Mouse (Mus musculus): ENCODE data around the gene Acap2. TPM values are rescaled to one million over a fixed set of nuclear protein-coding genes. Genes with fewer than 3 reads are reported as not detected.

Acap2 gene
- total and polyA plus RNA-seq, 3 experiments: 31.5 to 47.4 (median 36.9) TPM

DNA sequence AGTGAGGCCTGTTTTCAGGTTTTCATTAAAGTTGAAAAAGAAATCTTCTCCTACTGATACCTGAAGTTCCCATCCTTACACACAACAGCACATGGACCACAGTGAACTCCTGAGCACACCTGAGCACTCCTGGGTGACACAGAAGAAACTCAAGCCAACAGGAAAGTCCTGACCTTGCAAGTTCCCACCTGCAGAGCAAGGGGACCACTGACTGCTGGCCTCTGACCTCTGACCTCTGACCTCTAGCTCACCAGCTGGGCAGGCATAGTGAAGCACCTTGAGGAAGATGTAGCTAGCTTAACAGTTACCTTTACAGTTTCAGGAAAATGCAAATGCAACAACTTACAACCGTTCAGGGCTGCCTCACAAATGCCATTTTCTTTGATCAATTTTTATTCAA is 101.1 kb downstream of the Acap2 start:
- in situ Hi-C loops (cut with MboI; ENCODE audit: low pct_ligation_motif_present, low pct_unique_long_range_greater_than_20kb, low sequenced_read_pairs) (no loop called here), dilution Hi-C loops (cut with MboI; ENCODE audit: extremely low pct_ligation_motif_present, extremely low pct_unique_long_range_greater_than_20kb, low sequenced_read_pairs) (no loop called here)
- H3K36me3 ChIP-seq (replicated peaks in 1 of 2; ENCODE audit: control insufficient read depth in 1 of 2, insufficient read depth in 1 of 2, low read length in 1 of 2): peaks cover 37 to 84% of the 10 kb centered on the region in 2 experiments

DNA sequence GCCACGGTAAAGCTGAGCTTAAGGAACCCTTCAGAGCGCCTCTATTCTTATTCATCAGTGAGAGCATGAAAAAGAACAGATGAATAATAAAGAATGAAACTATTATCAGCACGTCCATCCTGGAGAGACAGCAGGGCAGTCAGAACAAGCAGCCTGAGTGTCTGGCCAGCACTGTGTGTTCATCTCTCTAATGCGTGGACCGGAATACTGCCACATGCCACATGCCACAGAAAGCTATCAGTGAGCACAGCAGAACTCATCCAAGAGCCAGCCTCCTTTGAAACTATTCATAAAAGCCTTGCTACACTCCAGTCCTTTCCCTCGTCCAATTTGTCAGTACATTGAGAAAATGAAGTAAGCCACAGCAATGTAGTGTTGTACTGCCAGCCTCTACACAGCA is 107.0 kb downstream of the Acap2 start:
- no peak for DNase-seq (ENCODE audit: extremely low read depth)
- TF ChIP-seq E2F4 (IDR thresholded peaks at IDR 0.05; ENCODE audit: insufficient replicate concordance, low read depth, low read length) (no peak), ZNF384 (IDR thresholded peaks at IDR 0.05; ENCODE audit: low read depth, low read length) (no peak), JUND (conservative IDR thresholded peaks at IDR 0.05; ENCODE audit: low read depth, low read length) (no peak), CHD1 (IDR thresholded peaks at IDR 0.05; ENCODE audit: low read depth, low read length) (no peak), SIN3A (IDR thresholded peaks at IDR 0.05; ENCODE audit: low read length) (no peak)
- H3K27me3 ChIP-seq (replicated peaks): no peaks in the 10 kb centered on the region
- no peaks in the 10 kb centered on the region for H3K79me2 ChIP-seq (replicated peaks; ENCODE audit: control insufficient read depth, extremely low read depth, insufficient read depth, poor library complexity, severe bottlenecking)
- no peak overlapping the region for H3K4me2 ChIP-seq (ENCODE audit: insufficient read depth, low read depth, poor library complexity, severe bottlenecking)
- no peak overlapping the region for H3K27ac ChIP-seq (ENCODE audit: insufficient read depth, low read depth)
- H3K9me3 ChIP-seq (replicated peaks; ENCODE audit: low read length): no peaks in the 10 kb centered on the region
- no peak overlapping the region for H3K9ac ChIP-seq (ENCODE audit: insufficient read depth, low read depth)
- peaks cover 0 to 8% of the 10 kb centered on the region in 2 experiments; a peak in 1 of 4 replicates for H3K4me1 ChIP-seq (ENCODE audit: control insufficient read depth in 1 of 2, insufficient read depth in 2 of 2)
- in situ Hi-C loops (cut with MboI; ENCODE audit: low pct_ligation_motif_present, low pct_unique_long_range_greater_than_20kb, low sequenced_read_pairs) (no loop called here), dilution Hi-C loops (cut with MboI; ENCODE audit: extremely low pct_ligation_motif_present, extremely low pct_unique_long_range_greater_than_20kb, low sequenced_read_pairs) (no loop called here)
- no peak overlapping the region for H3K4me3 ChIP-seq (replicated peaks in 1 of 3; ENCODE audit: low read depth in 2 of 3, low read length in 2 of 3, poor library complexity in 1 of 3)
- peaks cover 12 to 50% of the 10 kb centered on the region in 2 experiments for H3K36me3 ChIP-seq (replicated peaks in 1 of 2; ENCODE audit: control insufficient read depth in 1 of 2, insufficient read depth in 1 of 2, low read length in 1 of 2)

More for the DNA sequence above, 101.1 kb downstream of the Acap2 start:
- DNase-seq (ENCODE audit: extremely low read depth): no peak
- H3K4me1 ChIP-seq (ENCODE audit: control insufficient read depth in 1 of 2, insufficient read depth in 2 of 2): peaks cover 0 to 10% of the 10 kb centered on the region in 2 experiments; a peak in 1 of 4 replicates
- no peaks in the 10 kb centered on the region for H3K79me2 ChIP-seq (replicated peaks; ENCODE audit: control insufficient read depth, extremely low read depth, insufficient read depth, poor library complexity, severe bottlenecking)
- no peaks in the 10 kb centered on the region for H3K9me3 ChIP-seq (replicated peaks; ENCODE audit: low read length)
- TF ChIP-seq CHD1 (IDR thresholded peaks at IDR 0.05; ENCODE audit: low read depth, low read length) (no peak), NRF1 (IDR thresholded peaks at IDR 0.05; ENCODE audit: low read depth, low read length) (no peak), RCOR1 (conservative IDR thresholded peaks at IDR 0.05; ENCODE audit: low read depth, low read length) (no peak), POLR2AphosphoS2 (IDR thresholded peaks at IDR 0.05; ENCODE audit: low read depth, low read length) (no peak), GABPA (IDR thresholded peaks at IDR 0.05; ENCODE audit: insufficient replicate concordance, low read depth, low read length) (no peak), USF2 (conservative IDR thresholded peaks at IDR 0.05; ENCODE audit: low read depth, low read length) (no peak), RAD21 (IDR thresholded peaks at IDR 0.05; ENCODE audit: low read depth, low read length) (no peak), MAFK (IDR thresholded peaks at IDR 0.05; ENCODE audit: insufficient replicate concordance, low read length) (no peak), ZMIZ1 (IDR thresholded peaks at IDR 0.05; ENCODE audit: low read depth, low read length) (no peak), TCF12 (IDR thresholded peaks at IDR 0.05; ENCODE audit: low read depth, low read length) (no peak), E2F4 (IDR thresholded peaks at IDR 0.05; ENCODE audit: insufficient replicate concordance, low read depth, low read length) (no peak), UBTF (IDR thresholded peaks at IDR 0.05; ENCODE audit: low read depth, low read length) (no peak), PAX5 (IDR thresholded peaks at IDR 0.05; ENCODE audit: low read length) (no peak), ETS1 (conservative IDR thresholded peaks at IDR 0.05; ENCODE audit: low read depth, low read length) (no peak), POLR2A (IDR thresholded peaks at IDR 0.05; ENCODE audit: low read depth, low read length) (no peak)
- H3K4me3 ChIP-seq (replicated peaks in 1 of 3; ENCODE audit: low read depth in 2 of 3, low read length in 2 of 3, poor library complexity in 1 of 3): no peak overlapping the region
- H3K9ac ChIP-seq (ENCODE audit: insufficient read depth, low read depth): no peak overlapping the region
- H3K27ac ChIP-seq (ENCODE audit: insufficient read depth, low read depth): no peak overlapping the region
- H3K27me3 ChIP-seq (replicated peaks): no peaks in the 10 kb centered on the region
- no peak overlapping the region for H3K4me2 ChIP-seq (ENCODE audit: insufficient read depth, low read depth, poor library complexity, severe bottlenecking)

Data from CH12.LX (cell line).